Mouse (Mus musculus) bone marrow macrophage, adult 2 months (primary cell): ENCODE measurements around the gene Faf1.

ENCODE experiments used
- CTCF ChIP-seq: IDR thresholded peaks from 2 replicates; pipeline ENCODE4 v1.5.1; 2012; ENCODE audit warnings: low read depth, mild to moderate bottlenecking, low read length, moderate library complexity
- POLR2A ChIP-seq: IDR thresholded peaks from 2 replicates; pipeline ENCODE4 v1.6.1; 2012; ENCODE audit warnings: mild to moderate bottlenecking, low read depth, low read length, borderline replicate concordance

GRCm38 (mm10) chr4:109639356-109639755, 37.0 kb upstream of the Faf1 start:
- TF ChIP-seq CTCF (no peak), POLR2A (no peak)
